Mouse (Mus musculus): ENCODE results near the gene Spsb1. TPM values are rescaled to one million over a fixed set of nuclear protein-coding genes. Genes with fewer than 3 reads are reported as not detected.

The Spsb1 gene
- polyA plus RNA-seq (2015; fragmentation: Nextera tagmentation; extraction: Ambion mirVana): 4.8 and 5.2 TPM in 2 replicates

GRCm38 (mm10) chr4:149954893-149955439 is at the start of gene Spsb1:
Gene Spsb1, minus strand, starts transcription at chr4:149955043.
- WGBS: under 1% methylated on average over 49 of the region's 51 CpGs
- H3K9me3 ChIP-seq: no peaks in the 10 kb centered on the region
- H3K27me3 ChIP-seq (replicated peaks): peaks cover 46% of the 10 kb centered on the region

GRCm38 (mm10) chr4:150003641-150004040 is 48.8 kb upstream of the Spsb1 start:
- Histone ChIP-seq H3K9ac (no peak overlapping the region), H3K27ac (no peak overlapping the region), H3K9me3 (no peaks in the 10 kb centered on the region), H3K4me2 (no peak overlapping the region), H3K4me1 (peaks cover 7% of the 10 kb centered on the region), H3K36me3 (replicated peaks) (no peaks in the 10 kb centered on the region), H3K4me3 (no peak overlapping the region), H3K27me3 (replicated peaks) (no peaks in the 10 kb centered on the region)
- no peak for ATAC-seq (replicated peaks)
- 89% methylated on average over 4 of the region's 4 CpGs for WGBS

More at GRCm38 (mm10) chr4:149954893-149955439, at the start of gene Spsb1:
- H3K36me3 ChIP-seq (replicated peaks): no peaks in the 10 kb centered on the region
- peak within 1 kb of the TSS; percentile 50 for H3K4me3 ChIP-seq
- H3K9ac ChIP-seq: peak within 1 kb of the TSS; percentile 48
- H3K4me2 ChIP-seq: peak within 1 kb of the TSS; percentile 96
- H3K4me1 ChIP-seq: peaks cover 18% of the 10 kb centered on the region
- ATAC-seq (replicated peaks): peak; percentile 85
- H3K27ac ChIP-seq: no peak within 1 kb of the TSS

DNA sequence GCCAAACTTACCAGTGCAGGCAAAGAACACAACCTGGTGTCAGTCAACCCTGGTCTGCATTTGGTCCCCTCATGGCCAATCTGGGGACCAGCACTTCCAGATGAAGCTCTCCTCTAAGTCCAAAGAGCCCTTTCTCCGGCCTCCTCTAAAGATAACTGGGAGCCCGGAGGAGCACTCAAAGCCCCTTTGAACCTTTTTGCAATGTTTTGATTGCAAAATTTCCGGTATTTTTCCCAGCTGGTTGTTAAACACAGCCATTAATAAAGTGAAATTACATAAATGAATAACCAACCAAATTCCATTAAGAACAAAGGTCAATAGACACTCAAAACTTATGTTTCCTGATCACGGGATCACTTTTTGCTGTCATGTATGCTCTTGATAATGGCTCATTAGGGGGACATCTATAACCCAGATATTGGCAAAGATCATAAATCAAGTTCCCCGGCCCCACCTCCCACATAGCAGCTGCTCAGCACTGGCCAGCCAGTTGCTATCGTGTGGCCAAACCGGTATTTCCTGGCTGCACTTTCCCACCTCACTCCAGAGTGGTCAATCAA is 48.3 kb upstream of the Spsb1 start:
- H3K4me2 ChIP-seq: no peak overlapping the region
- 82% methylated on average over 7 of the region's 7 CpGs for WGBS
- peaks cover 5% of the 10 kb centered on the region for H3K4me1 ChIP-seq
- no peak for ATAC-seq (replicated peaks)
- H3K27ac ChIP-seq: no peak overlapping the region
- no peaks in the 10 kb centered on the region for H3K9me3 ChIP-seq
- H3K27me3 ChIP-seq (replicated peaks): no peaks in the 10 kb centered on the region
- H3K36me3 ChIP-seq (replicated peaks): no peaks in the 10 kb centered on the region
- H3K4me3 ChIP-seq: no peak overlapping the region
- no peak overlapping the region for H3K9ac ChIP-seq

DNA sequence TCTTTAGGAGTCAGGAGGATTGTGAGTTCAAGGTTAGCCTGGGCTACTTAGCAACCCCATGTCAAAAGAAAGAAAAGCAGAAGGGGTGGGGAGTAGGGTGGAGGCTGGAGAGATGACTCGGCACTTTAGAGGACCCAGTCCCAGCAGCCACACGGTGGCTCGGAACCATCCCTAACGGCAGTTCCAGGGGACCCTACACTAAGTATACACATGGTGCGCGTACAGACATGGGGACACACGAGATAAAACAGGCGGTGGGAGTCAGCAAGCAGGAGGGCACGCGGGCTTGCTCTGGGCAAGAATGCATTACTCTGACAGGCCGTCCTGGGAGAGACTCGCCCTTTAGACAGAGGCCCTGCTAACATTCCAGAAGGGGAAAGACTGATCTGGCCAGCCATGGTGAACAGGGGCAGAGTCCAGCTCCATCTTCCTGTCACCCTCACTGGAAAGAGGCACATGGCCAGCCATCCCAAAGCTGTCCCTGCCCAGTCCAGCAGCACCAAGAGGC is 47.2 kb upstream of the Spsb1 start:
- Histone ChIP-seq H3K36me3 (replicated peaks) (no peaks in the 10 kb centered on the region), H3K27ac (no peak overlapping the region), H3K4me3 (no peak overlapping the region), H3K4me2 (no peak overlapping the region), H3K4me1 (no peaks in the 10 kb centered on the region), H3K9ac (no peak overlapping the region), H3K9me3 (no peaks in the 10 kb centered on the region), H3K27me3 (replicated peaks) (no peaks in the 10 kb centered on the region)
- 76% methylated on average over 12 of the region's 12 CpGs for WGBS
- ATAC-seq (replicated peaks): no peak

- no peaks in the 10 kb centered on the region for H3K9me3 ChIP-seq
- no peak overlapping the region for H3K27ac ChIP-seq
- no peak overlapping the region for H3K9ac ChIP-seq
- no peak overlapping the region for H3K4me2 ChIP-seq
- no peak overlapping the region for H3K4me3 ChIP-seq
- H3K36me3 ChIP-seq (replicated peaks): no peaks in the 10 kb centered on the region
- H3K27me3 ChIP-seq (replicated peaks): no peaks in the 10 kb centered on the region
- 69% methylated on average over 10 of the region's 10 CpGs for WGBS
- no peak for ATAC-seq (replicated peaks)
- no peaks in the 10 kb centered on the region for H3K4me1 ChIP-seq
Observed at GRCm38 (mm10) chr4:150001221-150001860, 46.5 kb upstream of the Spsb1 start.

- Histone ChIP-seq H3K4me2 (no peak overlapping the region), H3K27me3 (replicated peaks) (no peaks in the 10 kb centered on the region), H3K4me1 (no peaks in the 10 kb centered on the region), H3K4me3 (no peak overlapping the region), H3K36me3 (replicated peaks) (no peaks in the 10 kb centered on the region), H3K9me3 (no peaks in the 10 kb centered on the region), H3K27ac (no peak overlapping the region), H3K9ac (no peak overlapping the region)
- 89% methylated on average over 15 of the region's 15 CpGs for whole genome bisulfite sequencing
- ATAC-seq (replicated peaks): no peak
Observed at GRCm38 (mm10) chr4:149999931-150000555, 45.2 kb upstream of the Spsb1 start.

- no peaks in the 10 kb centered on the region for H3K36me3 ChIP-seq (replicated peaks)
- no peak overlapping the region for H3K4me2 ChIP-seq
- H3K27ac ChIP-seq: no peak overlapping the region
- no peak overlapping the region for H3K4me3 ChIP-seq
- WGBS: 68% methylated on average over 9 of the region's 9 CpGs
- no peaks in the 10 kb centered on the region for H3K27me3 ChIP-seq (replicated peaks)
- no peaks in the 10 kb centered on the region for H3K9me3 ChIP-seq
- H3K4me1 ChIP-seq: no peaks in the 10 kb centered on the region
- no peak for ATAC-seq (replicated peaks)
- H3K9ac ChIP-seq: no peak overlapping the region
Observed at GRCm38 (mm10) chr4:149999510-149999900, 44.7 kb upstream of the Spsb1 start.

- no peaks in the 10 kb centered on the region for H3K36me3 ChIP-seq (replicated peaks)
- no peak overlapping the region for H3K27ac ChIP-seq
- no peak overlapping the region for H3K4me2 ChIP-seq
- ATAC-seq (replicated peaks): no peak
- H3K9me3 ChIP-seq: no peaks in the 10 kb centered on the region
- 80% methylated on average over 14 of the region's 14 CpGs for WGBS
- no peaks in the 10 kb centered on the region for H3K27me3 ChIP-seq (replicated peaks)
- H3K9ac ChIP-seq: no peak overlapping the region
- H3K4me1 ChIP-seq: no peaks in the 10 kb centered on the region
- no peak overlapping the region for H3K4me3 ChIP-seq
Observed at GRCm38 (mm10) chr4:149998786-149999509, 44.1 kb upstream of the Spsb1 start.

DNA sequence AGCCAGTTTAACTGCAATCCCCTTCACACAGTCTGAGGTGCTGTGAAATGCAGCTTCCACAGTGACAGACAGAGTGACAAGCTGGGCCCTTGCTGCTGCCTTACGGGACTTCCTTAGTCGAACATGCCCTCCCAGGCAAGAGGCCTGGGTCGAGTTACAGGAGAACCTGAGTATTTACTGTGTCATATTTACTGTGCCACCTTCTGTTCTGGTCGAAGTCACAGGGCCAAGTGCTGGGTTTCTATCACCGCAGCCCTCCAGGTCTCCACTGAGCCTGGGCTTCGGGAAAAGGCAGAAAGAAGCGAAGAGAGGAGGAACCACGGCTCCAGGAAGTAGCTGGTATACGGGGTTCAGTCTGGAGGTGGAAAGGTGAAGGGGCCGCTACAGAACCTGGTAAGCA is 43.2 kb upstream of the Spsb1 start:
- no peaks in the 10 kb centered on the region for H3K4me1 ChIP-seq
- H3K9me3 ChIP-seq: no peaks in the 10 kb centered on the region
- no peaks in the 10 kb centered on the region for H3K36me3 ChIP-seq (replicated peaks)
- no peak overlapping the region for H3K4me3 ChIP-seq
- no peak overlapping the region for H3K4me2 ChIP-seq
- H3K27ac ChIP-seq: no peak overlapping the region
- 80% methylated on average over 10 of the region's 10 CpGs for WGBS
- ATAC-seq (replicated peaks): no peak
- H3K27me3 ChIP-seq (replicated peaks): no peaks in the 10 kb centered on the region
- no peak overlapping the region for H3K9ac ChIP-seq

- no peaks in the 10 kb centered on the region for H3K9me3 ChIP-seq
- H3K27me3 ChIP-seq (replicated peaks): no peaks in the 10 kb centered on the region
Observed at GRCm38 (mm10) chr4:149996440-149996839, 41.6 kb upstream of the Spsb1 start.

GRCm38 (mm10) chr4:149995911-149996310 is 41.1 kb upstream of the Spsb1 start:
- Histone ChIP-seq H3K4me2 (no peak overlapping the region), H3K36me3 (replicated peaks) (no peaks in the 10 kb centered on the region), H3K4me1 (peaks cover 5% of the 10 kb centered on the region), H3K27me3 (replicated peaks) (0 out of 2 replicates have a peak, but pooled peaks cover under 1% of the 10 kb centered on the region), H3K9ac (no peak overlapping the region), H3K4me3 (no peak overlapping the region), H3K9me3 (no peaks in the 10 kb centered on the region), H3K27ac (no peak overlapping the region)
- no peak for ATAC-seq (replicated peaks)
- 91% methylated on average over 7 of the region's 7 CpGs for WGBS

More at GRCm38 (mm10) chr4:149996440-149996839, 41.6 kb upstream of the Spsb1 start:
- Histone ChIP-seq H3K27ac (no peak overlapping the region), H3K9ac (no peak overlapping the region), H3K4me2 (no peak overlapping the region), H3K4me1 (no peaks in the 10 kb centered on the region), H3K4me3 (no peak overlapping the region), H3K36me3 (replicated peaks) (no peaks in the 10 kb centered on the region)
- 79% methylated on average over 7 of the region's 7 CpGs for WGBS
- ATAC-seq (replicated peaks): no peak

DNA sequence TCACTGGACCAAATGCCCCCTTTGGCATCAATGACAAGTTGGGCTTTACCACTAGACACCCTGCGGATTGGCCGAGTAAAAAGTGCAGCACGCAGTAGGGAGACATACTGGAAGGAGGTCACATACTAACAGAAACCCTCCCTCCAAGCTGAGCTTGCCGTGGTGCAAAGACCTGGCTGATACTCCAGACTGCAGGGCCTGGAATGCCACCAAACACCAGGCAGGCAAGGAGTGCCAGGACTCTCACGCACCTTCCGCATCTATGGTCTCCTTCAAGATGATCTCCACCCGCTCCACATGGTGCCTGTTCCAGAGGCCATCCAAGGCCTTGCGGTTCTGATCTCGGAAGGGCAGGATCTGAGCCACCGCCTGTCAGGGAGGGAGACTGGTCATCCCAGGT is 39.4 kb upstream of the Spsb1 start:
- Histone ChIP-seq H3K4me2 (no peak overlapping the region), H3K27me3 (replicated peaks) (peaks cover 6% of the 10 kb centered on the region; the same call in 1 of the 2 replicates), H3K36me3 (replicated peaks) (no peaks in the 10 kb centered on the region), H3K9ac (no peak overlapping the region), H3K4me1 (peaks cover 19% of the 10 kb centered on the region), H3K27ac (no peak overlapping the region), H3K9me3 (no peaks in the 10 kb centered on the region), H3K4me3 (no peak overlapping the region)
- WGBS: 88% methylated on average over 10 of the region's 10 CpGs
- no peak for ATAC-seq (replicated peaks)
